Mouse (Mus musculus): ENCODE measurements around the gene Ptges2. TPM values are rescaled to one million over a fixed set of nuclear protein-coding genes. Genes with fewer than 3 reads are reported as not detected.

The Ptges2 gene
- total RNA-seq, 2 experiments from 2014 or later, result 69.9 to 70.6 TPM

- no peak for DNase-seq
- intact Hi-C loops (cut with DNase I), result no loop called here
These were observed 15.7 kb downstream of the Ptges2 start for GRCm38 (mm10) chr2:32411407-32411806.

GRCm38 (mm10) chr2:32412742-32413531 lies 17.2 kb downstream of the Ptges2 start:
- no peak for DNase-seq
- intact Hi-C loops (cut with DNase I), result no loop called here

GRCm38 (mm10) chr2:32413936-32414335 lies 18.2 kb downstream of the Ptges2 start:
- intact Hi-C loops (cut with DNase I), result no loop called here
- DNase-seq, result no peak

GRCm38 (mm10) chr2:32415801-32416200 lies 20.1 kb downstream of the Ptges2 start:
- no peak for DNase-seq
- intact Hi-C loops (cut with DNase I), result loop anchor here (2.0 kb wide), 2 partner anchors 13 to 39 kb away; no protein-coding TSS in a partner anchor

- DNase-seq, result no peak
These were observed 20.9 kb downstream of the Ptges2 start for GRCm38 (mm10) chr2:32416556-32416955.

GRCm38 (mm10) chr2:32417486-32417885 lies 21.8 kb downstream of the Ptges2 start:
- no peak for DNase-seq
- intact Hi-C loops (cut with DNase I), result loop anchor here (2.0 kb wide), 2 partner anchors 15 to 37 kb away; no protein-coding TSS in a partner anchor

More at GRCm38 (mm10) chr2:32416556-32416955, 20.9 kb downstream of the Ptges2 start:
- intact Hi-C loops (cut with DNase I), result loop anchor here (2.0 kb wide), 2 partner anchors 14 to 38 kb away; no protein-coding TSS in a partner anchor

GRCm38 (mm10) chr2:32418430-32419151 lies 22.9 kb downstream of the Ptges2 start:
- no peak for DNase-seq
- intact Hi-C loops (cut with DNase I), result no loop called here

- intact Hi-C loops (cut with DNase I), result no loop called here
- DNase-seq, result peak; percentile 71 to 72
These were observed 23.7 kb downstream of the Ptges2 start for GRCm38 (mm10) chr2:32419359-32419758.

GRCm38 (mm10) chr2:32420066-32420608 lies 24.4 kb downstream of the Ptges2 start:
- no peak for DNase-seq
- intact Hi-C loops (cut with DNase I), result loop anchor here (5.0 kb wide), 1 partner anchor 147 kb away; no protein-coding TSS in a partner anchor

- DNase-seq, result no peak
- intact Hi-C loops (cut with DNase I), result loop anchor here (5.0 kb wide), 1 partner anchor 147 kb away; no protein-coding TSS in a partner anchor
These were observed 25.0 kb downstream of the Ptges2 start for GRCm38 (mm10) chr2:32420647-32421046.

- intact Hi-C loops (cut with DNase I), result loop anchor here (5.0 kb wide), 1 partner anchor 145 kb away; no protein-coding TSS in a partner anchor
- DNase-seq, result no peak
These were observed 26.2 kb downstream of the Ptges2 start for GRCm38 (mm10) chr2:32421851-32422251.

GRCm38 (mm10) chr2:32423481-32424331 lies 28.0 kb downstream of the Ptges2 start:
- intact Hi-C loops (cut with DNase I), result loop anchor here (5.0 kb wide), 1 partner anchor 144 kb away; no protein-coding TSS in a partner anchor

GRCm38 (mm10) chr2:32424796-32425195 lies 29.1 kb downstream of the Ptges2 start:
- DNase-seq, result no peak
- intact Hi-C loops (cut with DNase I), result loop anchor here (5.0 kb wide), 1 partner anchor 143 kb away; no protein-coding TSS in a partner anchor

More at GRCm38 (mm10) chr2:32423481-32424331, 28.0 kb downstream of the Ptges2 start:
- DNase-seq, result peak; percentile 65 to 73

GRCm38 (mm10) chr2:32425568-32425967 lies 29.9 kb downstream of the Ptges2 start:
- intact Hi-C loops (cut with DNase I), result no loop called here
- DNase-seq, result no peak

- no peak for DNase-seq
- intact Hi-C loops (cut with DNase I), result no loop called here
These were observed 30.4 kb downstream of the Ptges2 start for GRCm38 (mm10) chr2:32426141-32426540.

GRCm38 (mm10) chr2:32427720-32428119 lies 32.0 kb downstream of the Ptges2 start:
- no peak for DNase-seq
- intact Hi-C loops (cut with DNase I), result loop anchor here (1.0 kb wide), 1 partner anchor 22 kb away; no protein-coding TSS in a partner anchor

GRCm38 (mm10) chr2:32428262-32428722 lies 32.6 kb downstream of the Ptges2 start:
- intact Hi-C loops (cut with DNase I), result no loop called here
- no peak for DNase-seq

- DNase-seq, result no peak
- intact Hi-C loops (cut with DNase I), result no loop called here
These were observed 33.7 kb downstream of the Ptges2 start for GRCm38 (mm10) chr2:32429215-32429891.

Measured in heart, postnatal 36 days (tissue).